ENCODE assay signal across 9 mouse cellular contexts in genomic region chr11:45959598-45959997, GRCm38 (mm10). TPM values are rescaled to one million over a fixed set of nuclear protein-coding genes. Genes with fewer than 3 reads are reported as not detected.
DNase-seq lines count a peak whose midpoint lies in the region; ATAC-seq and TF ChIP-seq lines count a peak whose summit lies in the region.
"Had no signal": no experiment of that assay in that cellular context is flagged by ENCODE, and none has a peak within 500 bp of the region (broad histone marks: within the 10 kb centered on the region; RNA-seq: fewer than 3 reads in every experiment).

No protein-coding gene starts in this region.

- no peak overlapping the region for H3K4me3 ChIP-seq in heart, postnatal 0 days (ENCODE audit: low read depth, low read length)
- no peak overlapping the region for H3K4me3 ChIP-seq in midbrain, postnatal 0 days (ENCODE audit: low read depth, low read length)
- no peak overlapping the region for H3K4me3 ChIP-seq in midbrain, embryonic 13.5 days (replicated peaks)
- H3K4me3 ChIP-seq in hindbrain, embryonic 12.5 days = no peak overlapping the region

- no peak overlapping the region for H3K27ac ChIP-seq in heart, postnatal 0 days (ENCODE audit: low read depth)
- H3K27ac ChIP-seq in midbrain, postnatal 0 days (ENCODE audit: low read depth, low read length) = no peak overlapping the region
- no peak overlapping the region for H3K27ac ChIP-seq in midbrain, embryonic 13.5 days
- H3K27ac ChIP-seq in hindbrain, embryonic 12.5 days = no peak overlapping the region

- H3K9ac ChIP-seq in heart, postnatal 0 days (replicated peaks; ENCODE audit: low read depth, low read length) = no peak overlapping the region
- no peak overlapping the region for H3K9ac ChIP-seq in midbrain, postnatal 0 days (replicated peaks; ENCODE audit: low read length, poor library complexity, severe bottlenecking)
- no peak overlapping the region for H3K9ac ChIP-seq in midbrain, embryonic 13.5 days (replicated peaks)
- no peak overlapping the region for H3K9ac ChIP-seq in hindbrain, embryonic 12.5 days

- H3K9me3 ChIP-seq in heart, postnatal 0 days (replicated peaks; ENCODE audit: control insufficient read depth, low read length) = no peaks in the 10 kb centered on the region
- no peaks in the 10 kb centered on the region for H3K9me3 ChIP-seq in midbrain, postnatal 0 days (ENCODE audit: low read length)
- no peaks in the 10 kb centered on the region for H3K9me3 ChIP-seq in midbrain, embryonic 13.5 days
- H3K9me3 ChIP-seq in hindbrain, embryonic 12.5 days (replicated peaks) = no peaks in the 10 kb centered on the region

- TF ChIP-seq CTCF in heart, postnatal 0 days (IDR thresholded peaks at IDR 0.05; ENCODE audit: low read depth) = peak; percentile 42
- TF ChIP-seq CTCF in midbrain, postnatal 0 days (IDR thresholded peaks at IDR 0.05) = peak; percentile 63

- peaks cover 3% of the 10 kb centered on the region; the same call in 1 of the 2 replicates for H3K4me1 ChIP-seq in heart, postnatal 0 days (ENCODE audit: control insufficient read depth, insufficient read depth)
- no peaks in the 10 kb centered on the region for H3K4me1 ChIP-seq in midbrain, postnatal 0 days (ENCODE audit: insufficient read depth, low read length)
- H3K4me1 ChIP-seq in midbrain, embryonic 13.5 days (replicated peaks) = peaks cover 3% of the 10 kb centered on the region
- 0 out of 2 replicates have a peak, but pooled peaks cover 3% of the 10 kb centered on the region for H3K4me1 ChIP-seq in hindbrain, embryonic 12.5 days

- no peaks in the 10 kb centered on the region for H3K27me3 ChIP-seq in heart, postnatal 0 days (ENCODE audit: control insufficient read depth, insufficient read depth, low read length)
- H3K27me3 ChIP-seq in midbrain, postnatal 0 days (ENCODE audit: insufficient read depth, low read length) = no peaks in the 10 kb centered on the region
- no peaks in the 10 kb centered on the region for H3K27me3 ChIP-seq in midbrain, embryonic 13.5 days
- H3K27me3 ChIP-seq in hindbrain, embryonic 12.5 days = no peaks in the 10 kb centered on the region

- no peaks in the 10 kb centered on the region for H3K36me3 ChIP-seq in heart, postnatal 0 days (replicated peaks; ENCODE audit: control insufficient read depth, insufficient read depth, low read length)
- H3K36me3 ChIP-seq in midbrain, postnatal 0 days (ENCODE audit: insufficient read depth, low read length) = no peaks in the 10 kb centered on the region
- H3K36me3 ChIP-seq in midbrain, embryonic 13.5 days = no peaks in the 10 kb centered on the region
- no peaks in the 10 kb centered on the region for H3K36me3 ChIP-seq in hindbrain, embryonic 12.5 days

- intact Hi-C loops in heart, postnatal 36 days (cut with DNase I) = no loop called here

- no peak overlapping the region for H3K4me2 ChIP-seq in heart, postnatal 0 days (ENCODE audit: low read depth, low read length)
- no peak overlapping the region for H3K4me2 ChIP-seq in midbrain, postnatal 0 days (ENCODE audit: low read depth, low read length, poor library complexity, severe bottlenecking)
- no peak overlapping the region for H3K4me2 ChIP-seq in midbrain, embryonic 13.5 days (replicated peaks)
- no peak overlapping the region for H3K4me2 ChIP-seq in hindbrain, embryonic 12.5 days (replicated peaks)

- ATAC-seq in heart, postnatal 0 days (ENCODE audit: insufficient read depth, low read depth) = no peak
- no peak for ATAC-seq in midbrain, postnatal 0 days (ENCODE audit: low FRiP score)
- no peak for ATAC-seq in midbrain, embryonic 13.5 days
- no peak for ATAC-seq in hindbrain, embryonic 12.5 days (ENCODE audit: low FRiP score)

- no peak for TF ChIP-seq EP300 in heart, postnatal 0 days (IDR thresholded peaks at IDR 0.05; ENCODE audit: low read depth)

- WGBS in heart, postnatal 0 days = 69% methylated on average over 3 of the region's 3 CpGs
- 81% methylated on average over 3 of the region's 3 CpGs for WGBS in midbrain, postnatal 0 days
- 80% methylated on average over 3 of the region's 3 CpGs for WGBS in midbrain, embryonic 13.5 days
- WGBS in hindbrain, embryonic 12.5 days = 83% methylated on average over 3 of the region's 3 CpGs

- no peak for DNase-seq in heart, postnatal 0 days (ENCODE audit: low spot score)
- DNase-seq in heart, postnatal 36 days = no peak
- DNase-seq in midbrain, postnatal 0 days (ENCODE audit: low spot score) = peak; percentile 58
- peak; percentile 28 for DNase-seq in T-cell, adult 2 months (ENCODE audit: low spot score)
- peak; percentile 63 for DNase-seq in retina, embryonic 14.5 days (ENCODE audit: low spot score)
- DNase-seq in cerebellum, postnatal 25 days = no peak

RNA-seq across cellular contexts. Expression of gene Thg1l, which starts 4.3 kb away (rescaled TPM):
- total RNA-seq in heart, postnatal 0 days (2014; rRNA removed; ENCODE audit: low replicate concordance) = 12.8 and 31.3 TPM in 2 replicates
- 3.9 and 5.8 TPM in 2 replicates for polyA plus RNA-seq in heart, postnatal 0 days (2015; fragmentation: Nextera tagmentation; extraction: Ambion mirVana)
- total RNA-seq in heart, postnatal 36 days (2021) = 1 to 10 TPM; 5.4 TPM
- 11.1 TPM in 2 replicates for total RNA-seq in midbrain, postnatal 0 days (2014; rRNA removed)
- 8.8 TPM in 2 replicates for polyA plus RNA-seq in midbrain, postnatal 0 days (2015; fragmentation: Nextera tagmentation; extraction: Ambion mirVana)
- polyA plus RNA-seq in midbrain, embryonic 13.5 days (2015; fragmentation: Nextera tagmentation; extraction: Ambion mirVana) = 12.3 and 13.8 TPM in 2 replicates
- polyA plus RNA-seq in hindbrain, embryonic 12.5 days (2016; fragmentation: Nextera tagmentation; extraction: Ambion mirVana) = 11.9 and 14.7 TPM in 2 replicates

RNA-seq across cellular contexts. Expression of gene Lsm11, which starts 14.9 kb away (rescaled TPM):
- 8.9 and 13.5 TPM in 2 replicates for total RNA-seq in heart, postnatal 0 days (2014; rRNA removed; ENCODE audit: low replicate concordance)
- polyA plus RNA-seq in heart, postnatal 0 days (2015; fragmentation: Nextera tagmentation; extraction: Ambion mirVana) = 3.2 and 3.4 TPM in 2 replicates
- 1 to 10 TPM; 3.8 to 4.0 TPM for total RNA-seq in heart, postnatal 36 days (2021)
- total RNA-seq in midbrain, postnatal 0 days (2014; rRNA removed) = 89.2 and 106 TPM in 2 replicates
- polyA plus RNA-seq in midbrain, postnatal 0 days (2015; fragmentation: Nextera tagmentation; extraction: Ambion mirVana) = 31.8 and 32.9 TPM in 2 replicates
- polyA plus RNA-seq in midbrain, embryonic 13.5 days (2015; fragmentation: Nextera tagmentation; extraction: Ambion mirVana) = 15.7 and 16.9 TPM in 2 replicates
- 16.9 and 17.3 TPM in 2 replicates for polyA plus RNA-seq in hindbrain, embryonic 12.5 days (2016; fragmentation: Nextera tagmentation; extraction: Ambion mirVana)

RNA-seq across cellular contexts. Expression of gene Sox30, which starts 20.5 kb away (rescaled TPM):
- total RNA-seq in heart, postnatal 0 days (2014; rRNA removed; ENCODE audit: low replicate concordance) = 1.3 TPM in 1 of 2 replicates, not detected in the other
- 0.10 and 0.22 TPM in 2 replicates for polyA plus RNA-seq in heart, postnatal 0 days (2015; fragmentation: Nextera tagmentation; extraction: Ambion mirVana)
- total RNA-seq in heart, postnatal 36 days (2021) = under 1 TPM; 0.14 to 0.17 TPM
- 0.16 and 0.47 TPM in 2 replicates for total RNA-seq in midbrain, postnatal 0 days (2014; rRNA removed)
- polyA plus RNA-seq in midbrain, postnatal 0 days (2015; fragmentation: Nextera tagmentation; extraction: Ambion mirVana) = 0.06 and 0.07 TPM in 2 replicates
- 0.05 TPM in 1 of 2 replicates, not detected in the other for polyA plus RNA-seq in midbrain, embryonic 13.5 days (2015; fragmentation: Nextera tagmentation; extraction: Ambion mirVana)
- polyA plus RNA-seq in hindbrain, embryonic 12.5 days (2016; fragmentation: Nextera tagmentation; extraction: Ambion mirVana) = 0.14 and 0.25 TPM in 2 replicates
- polyA plus RNA-seq: large intestine, adult 2 months had no signal

Comparison
In these comparisons a context has a peak if more than half of its experiments do, and no peak if none do; other contexts are left out.
1. DNase-seq: peak in midbrain, postnatal 0 days (single experiment), T-cell, adult 2 months (single experiment) and retina, embryonic 14.5 days (single experiment); none in heart, postnatal 0 days (single experiment), heart, postnatal 36 days (0 of 2) and cerebellum, postnatal 25 days (0 of 2).